Mouse (Mus musculus) heart, embryonic 14.5 days (tissue): ENCODE data around the gene Cyth1. TPM values are rescaled to one million over a fixed set of nuclear protein-coding genes. Genes with fewer than 3 reads are reported as not detected.

Source experiments
- ATAC-seq: fragments of 200-750 bp; cut with Nextera tagmentation; 2 replicates; pipeline ENCODE4 v1.8.0; 2017; ENCODE audit warnings: low read depth, moderate TSS enrichment; ENCODE audit not compliant: insufficient number of reproducible peaks, insufficient read depth, low FRiP score
- H3K27ac ChIP-seq, 2 experiments: fragments of 200-500 bp in 1 of 2; fragments of 300-500 bp in 1 of 2; sonication (generic) in 1 of 2; replicated peaks in 1 of 2; 2 replicates each; pipeline ENCODE4 v1.5.1; 2012 to 2014; ENCODE audit warnings: low read depth in 2 of 2, low read length in 2 of 2, control low read depth in 1 of 2, mild to moderate bottlenecking in 1 of 2, mixed read lengths in 1 of 2; ENCODE audit not compliant: control insufficient read depth in 1 of 2, insufficient read depth in 1 of 2
- H3K27me3 ChIP-seq: fragments of 300-500 bp; sonication (generic); 2 replicates; pipeline ENCODE4 v1.6.1; 2014; ENCODE audit warnings: mild to moderate bottlenecking, low read length, control low read depth; ENCODE audit not compliant: control insufficient read depth, insufficient read depth
- H3K36me3 ChIP-seq: fragments of 300-500 bp; sonication (generic); 2 replicates; pipeline ENCODE4 v1.6.1; 2014; ENCODE audit warnings: mild to moderate bottlenecking, control low read depth, low read length, mixed read lengths; ENCODE audit not compliant: control insufficient read depth, insufficient read depth
- H3K4me1 ChIP-seq, 2 experiments: fragments of 200-500 bp in 1 of 2; fragments of 300-500 bp in 1 of 2; sonication (generic) in 1 of 2; 2 replicates each; pipeline ENCODE4 v1.6.1; 2012 to 2014; ENCODE audit warnings: low read length in 2 of 2, control low read depth in 1 of 2, mixed read lengths in 1 of 2; ENCODE audit not compliant: control insufficient read depth in 2 of 2, insufficient read depth in 2 of 2
- H3K4me2 ChIP-seq: fragments of 300-500 bp; sonication (generic); 2 replicates; pipeline ENCODE4 v1.6.1; 2014; ENCODE audit warnings: mild to moderate bottlenecking, low read length
- H3K4me3 ChIP-seq, 2 experiments: fragments of 200-500 bp in 1 of 2; fragments of 300-500 bp in 1 of 2; sonication (generic) in 1 of 2; 2 replicates each; pipeline ENCODE4 v1.5.1; 2012 to 2014; ENCODE audit warnings: low read length in 2 of 2, mild to moderate bottlenecking in 2 of 2, control low read depth in 1 of 2, low read depth in 1 of 2, moderate library complexity in 1 of 2; ENCODE audit not compliant: control insufficient read depth in 1 of 2, insufficient read depth in 1 of 2
- H3K9ac ChIP-seq: fragments of 300-500 bp; sonication (generic); 2 replicates; pipeline ENCODE4 v1.6.1; 2014; ENCODE audit warnings: mild to moderate bottlenecking, low read length
- H3K9me3 ChIP-seq: fragments of 300-500 bp; sonication (generic); 2 replicates; pipeline ENCODE4 v1.6.1; 2016; ENCODE audit warnings: low read length, control low read depth; ENCODE audit not compliant: control insufficient read depth
- WGBS: fragments of 180-500 bp; shearing (Covaris S2); extraction: QIAGEN DNeasy Blood & Tissue Kit; methylation state at CpG from one replicate; pipeline ENCODE4 v1.1.7; 2014; 5-methylcytosine and 5-hydroxymethylcytosine counted together
- polyA plus RNA-seq: library from polyadenylated mRNA; unstranded; fragments of >200 nt; fragmentation: Nextera tagmentation; extraction: Ambion mirVana; gene quantifications from 2 replicates; pipeline ENCODE4 v1.2.1, GENCODE M21; 2014

Cyth1 gene
- polyA plus RNA-seq, 1 experiment from 2014 or later = 15.9 TPM

DNA sequence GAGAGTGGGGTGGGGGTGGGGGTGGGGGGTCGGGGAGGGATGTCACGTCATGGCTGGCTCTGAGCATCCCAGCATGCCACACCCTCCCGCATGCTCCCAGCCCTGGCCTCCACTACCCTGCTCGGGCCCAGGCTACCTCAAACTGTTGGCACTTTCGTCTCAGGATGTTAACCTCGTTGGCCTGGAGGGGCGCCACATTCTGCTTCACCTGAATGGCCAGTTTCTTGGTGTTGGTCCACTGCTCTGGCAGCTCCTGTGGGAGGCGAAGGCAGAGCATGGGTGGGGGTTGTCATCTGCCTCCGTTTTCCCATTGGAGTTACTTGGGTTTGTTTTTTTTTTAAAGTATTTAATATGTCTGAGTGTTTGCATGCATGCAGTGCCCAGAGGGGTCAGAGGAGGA lies 147.3 kb downstream of the Cyth1 start:
- no peak for ATAC-seq
- Histone ChIP-seq H3K4me3 (no peak overlapping the region), H3K9ac (no peak overlapping the region), H3K27me3 (peaks cover 5% of the 10 kb centered on the region; the same call in 1 of the 2 replicates), H3K36me3 (no peaks in the 10 kb centered on the region), H3K4me2 (no peak overlapping the region), H3K27ac (no peak overlapping the region), H3K4me1 (peaks cover 2% of the 10 kb centered on the region in 2 experiments; a peak in 1 of 4 replicates), H3K9me3 (no peaks in the 10 kb centered on the region)
- whole genome bisulfite sequencing = 44% methylated on average over 9 of the region's 9 CpGs

DNA sequence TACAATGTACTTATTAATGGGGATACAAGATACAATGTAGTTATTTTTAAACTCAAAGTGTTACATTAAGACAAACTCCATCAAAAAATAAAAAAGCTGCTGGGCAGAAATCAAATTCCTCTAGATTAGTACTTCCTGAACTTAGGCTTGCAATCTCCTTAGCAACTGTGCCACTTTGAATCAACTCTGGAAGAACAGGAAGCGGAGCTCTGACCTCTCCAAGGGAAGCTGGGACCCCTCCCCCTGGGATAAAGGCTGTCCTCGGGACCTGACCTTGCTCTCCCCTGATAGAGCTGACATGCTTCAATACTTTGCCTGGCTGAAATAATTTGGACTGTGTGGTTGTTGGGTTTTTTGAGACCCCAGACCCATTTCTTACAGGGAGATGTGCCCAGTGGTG lies 151.7 kb downstream of the Cyth1 start:
- H3K9me3 ChIP-seq = no peaks in the 10 kb centered on the region
- H3K4me2 ChIP-seq = no peak overlapping the region
- no peak overlapping the region for H3K4me3 ChIP-seq
- WGBS = 35% methylated on average over 2 of the region's 2 CpGs
- H3K9ac ChIP-seq = no peak overlapping the region
- peaks cover 5% of the 10 kb centered on the region; the same call in 1 of the 2 replicates for H3K27me3 ChIP-seq
- no peak for ATAC-seq
- peaks cover 2% of the 10 kb centered on the region in 2 experiments; a peak in 1 of 4 replicates for H3K4me1 ChIP-seq
- no peak overlapping the region for H3K27ac ChIP-seq
- no peaks in the 10 kb centered on the region for H3K36me3 ChIP-seq

DNA sequence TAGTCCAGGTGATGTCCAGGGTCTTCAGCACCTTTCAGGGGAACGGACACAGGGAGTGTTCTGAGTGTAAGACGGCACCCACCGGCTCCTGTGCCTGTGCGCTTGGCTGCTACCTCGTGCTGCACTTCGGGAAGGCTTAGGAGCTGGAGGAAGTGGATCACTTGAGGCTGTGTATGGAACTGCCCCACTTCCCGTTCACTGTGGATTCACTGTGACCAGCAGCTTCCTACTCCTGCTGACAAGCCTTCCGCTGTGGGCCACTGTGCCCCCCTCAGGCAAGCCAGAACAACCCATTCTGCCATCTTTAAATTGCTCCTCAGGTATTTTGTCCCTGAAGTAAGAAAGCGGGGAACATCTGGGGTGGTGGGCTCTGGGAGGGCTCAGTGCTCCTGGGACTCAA lies 153.4 kb downstream of the Cyth1 start:
- WGBS = 85% methylated on average over 9 of the region's 9 CpGs
- Histone ChIP-seq H3K27me3 (no peaks in the 10 kb centered on the region), H3K4me2 (no peak overlapping the region), H3K4me3 (no peak overlapping the region), H3K9me3 (peaks cover 11% of the 10 kb centered on the region; the same call in 1 of the 2 replicates), H3K36me3 (no peaks in the 10 kb centered on the region), H3K27ac (no peak overlapping the region), H3K4me1 (peaks cover 2% of the 10 kb centered on the region in 2 experiments; a peak in 1 of 4 replicates), H3K9ac (no peak overlapping the region)
- no peak for ATAC-seq

DNA sequence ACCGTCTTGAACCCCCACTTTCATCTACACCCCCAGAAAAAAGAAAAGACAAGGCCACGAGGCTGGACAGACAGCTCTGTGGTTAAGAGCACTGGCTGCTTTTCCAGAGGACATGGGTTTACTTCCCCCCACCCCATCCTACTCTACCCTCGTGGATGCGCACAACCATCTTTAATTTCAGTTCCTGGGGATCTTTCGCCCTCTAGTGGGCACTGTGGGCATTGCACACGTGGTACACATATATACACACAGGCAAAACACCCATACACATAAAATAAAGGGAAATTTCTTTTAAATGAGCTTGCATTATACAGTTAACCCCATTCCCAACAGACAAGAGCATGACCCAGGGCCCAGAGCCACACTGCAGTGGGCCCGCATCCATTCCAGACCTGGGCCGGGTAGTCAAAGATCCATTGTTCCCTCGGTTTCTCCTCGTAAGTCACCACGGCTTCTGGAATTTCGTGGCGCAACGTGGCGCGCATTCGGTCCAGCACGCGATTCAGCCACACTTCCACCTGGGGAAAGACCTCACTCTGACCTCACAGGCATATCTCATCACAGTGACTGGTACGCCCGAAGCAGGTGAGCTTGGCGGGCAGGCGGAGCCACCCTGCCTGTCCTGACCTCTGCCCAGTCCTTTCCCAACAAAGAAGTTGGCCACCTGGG lies 157.3 kb downstream of the Cyth1 start:
- H3K4me1 ChIP-seq = no peaks in the 10 kb centered on the region
- no peak overlapping the region for H3K9ac ChIP-seq
- H3K9me3 ChIP-seq = peaks cover 11% of the 10 kb centered on the region; the same call in 1 of the 2 replicates
- no peaks in the 10 kb centered on the region for H3K27me3 ChIP-seq
- no peak for ATAC-seq
- H3K36me3 ChIP-seq = no peaks in the 10 kb centered on the region
- WGBS = 86% methylated on average over 23 of the region's 23 CpGs
- no peak overlapping the region for H3K27ac ChIP-seq
- H3K4me2 ChIP-seq = no peak overlapping the region
- H3K4me3 ChIP-seq = no peak overlapping the region

DNA sequence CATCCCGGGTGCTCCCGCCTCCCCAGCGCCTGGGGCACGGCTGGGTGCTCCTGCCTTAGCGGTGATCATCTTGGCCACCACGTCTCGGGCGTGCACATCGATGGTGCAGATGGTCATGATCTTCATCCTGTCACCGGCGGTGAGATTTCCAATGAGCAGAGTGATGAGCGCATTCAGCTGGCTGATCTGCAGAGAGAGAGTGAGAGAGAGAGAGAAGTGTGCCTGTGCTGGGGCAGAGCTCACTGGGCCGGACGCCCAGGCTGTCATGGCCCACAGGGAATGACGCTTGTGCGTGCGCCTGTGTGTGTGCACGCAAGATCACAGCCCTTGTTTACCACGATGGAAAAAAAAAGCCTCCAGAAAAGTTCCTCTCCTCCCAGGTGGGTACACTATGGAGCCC lies 159.5 kb downstream of the Cyth1 start:
- H3K36me3 ChIP-seq = no peaks in the 10 kb centered on the region
- H3K27ac ChIP-seq = no peak overlapping the region
- WGBS = 79% methylated on average over 19 of the region's 19 CpGs
- H3K9ac ChIP-seq = no peak overlapping the region
- ATAC-seq = no peak
- no peak overlapping the region for H3K4me2 ChIP-seq
- no peak overlapping the region for H3K4me3 ChIP-seq
- no peaks in the 10 kb centered on the region for H3K27me3 ChIP-seq
- peaks cover 5 to 10% of the 10 kb centered on the region in 2 experiments; a peak in 3 of 4 replicates for H3K4me1 ChIP-seq
- H3K9me3 ChIP-seq = peaks cover 11% of the 10 kb centered on the region; the same call in 1 of the 2 replicates

DNA sequence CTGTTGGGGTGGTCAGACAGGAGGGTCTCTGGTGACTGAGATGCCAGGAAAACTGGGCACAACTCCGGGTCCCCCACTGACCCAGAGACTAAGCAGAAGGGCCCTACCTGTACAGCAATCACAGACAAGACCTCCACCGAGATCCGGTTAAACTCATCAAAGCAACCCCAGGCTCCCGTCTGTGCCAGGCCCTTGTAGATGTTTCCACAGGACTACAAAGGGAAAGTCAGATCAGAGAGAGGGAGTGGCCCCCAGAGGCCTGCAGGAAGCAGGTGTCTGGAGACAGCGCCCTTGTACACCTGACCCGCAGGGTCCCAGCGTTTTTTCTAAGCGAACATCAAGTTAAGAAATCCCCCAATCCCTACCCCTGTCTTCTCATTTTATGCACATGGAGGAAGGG lies 162.4 kb downstream of the Cyth1 start:
- Histone ChIP-seq H3K27me3 (no peaks in the 10 kb centered on the region), H3K4me2 (no peak overlapping the region), H3K9ac (no peak overlapping the region), H3K4me1 (peaks cover 5 to 10% of the 10 kb centered on the region in 2 experiments; a peak in 3 of 4 replicates), H3K27ac (no peak overlapping the region), H3K36me3 (no peaks in the 10 kb centered on the region), H3K4me3 (no peak overlapping the region), H3K9me3 (peaks cover 7% of the 10 kb centered on the region; the same call in 1 of the 2 replicates)
- no peak for ATAC-seq
- 81% methylated on average over 8 of the region's 8 CpGs for WGBS

DNA sequence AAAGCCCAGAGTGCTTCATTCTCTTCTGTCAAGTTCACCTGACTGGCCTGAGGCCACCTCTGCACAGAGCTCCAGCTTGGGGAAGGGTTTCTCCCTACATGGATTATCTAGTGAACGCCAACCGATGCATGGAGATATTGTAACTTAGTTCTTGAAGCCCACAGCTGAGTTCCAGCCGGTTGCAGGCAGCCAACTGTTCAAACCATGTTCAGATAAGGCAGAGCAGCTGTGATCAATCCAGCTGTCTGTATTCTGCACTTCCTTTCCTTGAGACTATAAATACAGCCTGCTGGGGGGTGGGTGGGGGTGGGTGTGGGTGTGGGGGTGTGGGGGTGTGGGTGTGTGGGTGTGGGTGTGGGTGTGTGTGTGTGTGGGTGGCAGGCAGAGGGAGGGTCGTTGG lies 163.2 kb downstream of the Cyth1 start:
- no peak overlapping the region for H3K9ac ChIP-seq
- peaks cover 5 to 10% of the 10 kb centered on the region in 2 experiments; a peak in 3 of 4 replicates for H3K4me1 ChIP-seq
- no peak overlapping the region for H3K4me2 ChIP-seq
- H3K36me3 ChIP-seq = no peaks in the 10 kb centered on the region
- no peak overlapping the region for H3K27ac ChIP-seq
- ATAC-seq = no peak
- no peaks in the 10 kb centered on the region for H3K27me3 ChIP-seq
- WGBS = 23% methylated on average over 4 of the region's 4 CpGs
- no peak overlapping the region for H3K4me3 ChIP-seq
- H3K9me3 ChIP-seq = peaks cover under 1% of the 10 kb centered on the region; the same call in 1 of the 2 replicates

DNA sequence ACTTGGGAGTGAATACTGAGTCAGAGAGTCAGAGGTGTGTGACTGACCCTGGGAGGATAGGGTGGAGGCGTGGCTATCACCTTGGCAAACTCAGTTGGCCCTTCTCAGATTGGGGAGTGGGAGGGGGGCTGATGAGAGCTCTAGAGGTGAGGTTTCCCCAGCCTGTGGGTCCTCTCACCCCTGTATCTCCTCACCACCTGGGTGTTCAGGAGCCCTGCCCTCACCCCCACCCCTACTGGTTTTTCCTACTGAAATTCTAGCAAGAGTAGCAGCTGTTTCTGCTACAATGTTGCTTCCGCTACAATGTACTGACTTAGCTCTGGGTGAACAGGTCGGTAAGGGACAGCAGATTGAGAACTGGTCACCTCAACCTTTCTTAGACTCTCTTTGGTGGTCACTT lies 164.1 kb downstream of the Cyth1 start:
- WGBS = 71% methylated on average over 3 of the region's 3 CpGs
- no peak for ATAC-seq
- H3K9ac ChIP-seq = no peak overlapping the region
- H3K4me3 ChIP-seq = no peak overlapping the region
- H3K4me2 ChIP-seq = no peak overlapping the region
- no peaks in the 10 kb centered on the region for H3K36me3 ChIP-seq
- H3K9me3 ChIP-seq = no peaks in the 10 kb centered on the region
- no peaks in the 10 kb centered on the region for H3K27me3 ChIP-seq
- H3K4me1 ChIP-seq = peaks cover 5 to 10% of the 10 kb centered on the region in 2 experiments; a peak in 3 of 4 replicates
- H3K27ac ChIP-seq = no peak overlapping the region
